Mouse (Mus musculus): ENCODE measurements around the gene Leng9.

Gene Leng9

DNA sequence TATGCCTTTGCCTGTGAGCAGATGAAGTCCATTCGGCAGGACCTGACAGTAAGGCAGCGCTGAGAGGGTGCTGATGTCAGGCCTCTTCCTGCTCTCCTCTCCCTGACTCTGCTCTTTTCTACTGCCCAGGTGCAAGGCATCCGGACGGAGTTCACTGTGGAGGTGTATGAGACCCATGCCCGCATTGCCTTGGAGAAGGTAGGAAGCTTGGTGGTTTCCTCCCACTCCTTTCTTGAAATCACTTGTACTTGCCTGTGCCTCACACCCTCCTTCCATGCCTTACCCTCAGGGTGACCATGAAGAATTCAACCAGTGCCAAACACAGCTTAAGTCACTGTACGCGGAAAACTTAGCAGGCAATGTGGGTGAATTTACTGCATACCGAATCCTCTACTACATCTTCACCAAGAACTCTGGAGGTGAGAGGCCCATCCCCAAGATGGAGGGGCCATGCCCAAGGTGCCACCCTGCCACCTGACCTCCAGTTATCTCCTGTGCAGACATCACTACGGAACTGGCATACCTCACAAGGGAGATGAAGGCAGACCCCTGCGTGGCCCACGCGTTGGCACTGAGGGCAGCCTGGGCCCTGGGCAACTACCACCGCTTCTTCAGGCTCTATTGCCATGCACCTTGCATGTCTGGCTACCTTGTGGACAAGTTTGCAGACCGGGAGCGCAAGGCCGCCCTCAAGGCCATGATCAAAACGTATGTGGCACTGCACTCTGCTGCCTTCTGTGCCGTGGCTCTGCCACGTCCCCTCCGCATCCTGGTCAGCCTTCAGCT, 5.2 kb downstream of the Leng9 start:
- no peak for DNase-seq (ENCODE audit: low spot score in 2 of 2)

DNA sequence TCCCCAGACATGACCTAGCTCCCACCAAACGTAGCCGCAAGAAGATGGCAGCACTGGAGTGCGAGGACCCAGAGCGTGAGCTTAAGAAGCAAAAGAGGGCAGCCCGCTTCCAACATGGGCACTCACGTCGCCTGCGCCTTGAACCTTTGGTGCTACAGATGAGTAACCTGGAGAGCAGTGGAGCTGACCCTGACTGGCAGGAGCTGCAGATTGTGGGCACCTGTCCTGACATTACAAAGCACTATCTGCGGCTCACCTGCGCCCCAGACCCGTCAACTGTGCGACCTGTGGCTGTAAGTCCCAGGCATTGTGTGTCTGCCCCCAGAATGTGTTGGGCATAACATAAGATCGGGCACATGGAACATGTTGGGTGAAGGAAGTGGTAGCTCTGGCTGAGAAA, 6.1 kb downstream of the Leng9 start:
- no peak for DNase-seq (ENCODE audit: low spot score in 2 of 2)

- no peak for DNase-seq (ENCODE audit: low spot score in 2 of 2)
These were observed 6.7 kb downstream of the Leng9 start for GRCm38 (mm10) chr7:4143506-4143905.

DNA sequence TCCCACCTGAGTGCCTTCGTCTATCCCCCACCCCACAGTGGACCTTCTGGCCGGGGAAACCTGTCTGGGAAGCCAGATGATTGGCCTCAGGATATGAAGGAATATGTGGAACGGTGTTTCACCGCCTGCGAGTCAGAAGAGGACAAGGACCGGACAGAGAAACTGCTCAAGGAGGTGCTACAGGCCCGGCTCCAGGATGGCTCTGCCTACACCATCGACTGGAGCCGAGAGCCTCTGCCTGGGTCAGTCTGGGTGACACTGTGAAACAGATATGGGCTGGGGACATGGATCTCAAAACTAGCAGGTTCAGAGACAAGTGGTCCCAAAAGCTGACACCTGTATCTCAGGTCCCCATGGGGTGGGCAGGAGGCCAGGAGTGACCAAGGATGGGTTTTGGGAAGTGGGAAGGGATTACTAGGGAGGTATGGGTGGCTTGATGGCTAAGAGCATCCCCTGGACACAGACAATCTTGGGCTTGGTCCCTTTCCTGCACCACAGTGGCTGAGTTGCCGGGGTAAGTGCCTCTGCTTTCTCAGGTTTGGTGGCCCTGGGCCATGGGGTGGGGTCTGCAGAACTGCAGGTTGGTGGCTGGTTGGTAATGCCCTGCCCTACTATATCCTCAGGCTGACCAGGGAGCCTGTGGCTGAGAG, 7.3 kb downstream of the Leng9 start:
- no peak for DNase-seq (ENCODE audit: low spot score in 2 of 2)

- DNase-seq (ENCODE audit: low spot score in 2 of 2): no peak
These were observed 8.4 kb downstream of the Leng9 start for GRCm38 (mm10) chr7:4141648-4142325.

- DNase-seq (ENCODE audit: low spot score in 2 of 2): no peak
These were observed 10.8 kb downstream of the Leng9 start for GRCm38 (mm10) chr7:4139391-4139790.

DNA sequence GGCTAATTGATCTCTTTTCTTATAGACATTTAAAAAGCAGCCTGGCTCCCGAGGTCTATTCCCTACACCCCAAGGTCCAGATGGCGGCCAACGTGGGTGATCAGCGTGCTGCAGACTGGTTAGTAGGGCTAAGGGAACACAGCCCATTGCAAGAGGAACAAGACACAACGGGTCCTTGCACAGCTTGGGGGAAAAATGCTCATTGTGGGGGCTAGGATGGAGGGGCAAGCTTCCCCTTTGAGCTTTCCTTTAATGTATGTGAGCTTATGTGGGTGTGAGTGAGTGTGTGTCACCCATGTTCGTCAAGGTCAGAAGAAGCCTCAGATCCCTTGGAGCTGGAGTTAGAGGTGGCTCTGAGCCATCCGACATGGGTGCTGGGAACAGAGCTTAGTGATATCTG, 11.5 kb downstream of the Leng9 start:
- DNase-seq (ENCODE audit: low spot score in 2 of 2): no peak

DNA sequence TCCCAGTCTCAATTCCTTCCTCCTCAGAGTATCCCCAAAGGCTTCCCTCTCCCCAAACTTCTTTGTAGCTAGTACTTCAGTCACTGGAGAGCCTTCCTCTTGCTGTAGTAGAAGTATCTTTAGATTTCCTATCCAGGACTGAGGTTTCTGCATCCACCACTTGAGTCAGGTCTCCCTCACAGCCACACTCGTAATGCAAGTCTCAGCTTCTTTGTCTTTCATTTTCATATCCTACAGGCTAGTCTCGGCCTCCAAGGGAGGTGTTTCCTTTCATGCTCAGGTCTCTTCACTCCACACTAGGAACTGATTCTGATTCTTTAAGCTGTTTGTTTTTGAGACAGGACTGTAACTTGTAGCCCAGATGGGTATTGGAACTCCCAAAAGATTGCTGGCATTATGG, 12.0 kb downstream of the Leng9 start:
- DNase-seq (ENCODE audit: low spot score in 2 of 2): no peak

GRCm38 (mm10) chr7:4137746-4138145, 12.4 kb downstream of the Leng9 start:
- no peak for DNase-seq (ENCODE audit: low spot score in 2 of 2)

DNA sequence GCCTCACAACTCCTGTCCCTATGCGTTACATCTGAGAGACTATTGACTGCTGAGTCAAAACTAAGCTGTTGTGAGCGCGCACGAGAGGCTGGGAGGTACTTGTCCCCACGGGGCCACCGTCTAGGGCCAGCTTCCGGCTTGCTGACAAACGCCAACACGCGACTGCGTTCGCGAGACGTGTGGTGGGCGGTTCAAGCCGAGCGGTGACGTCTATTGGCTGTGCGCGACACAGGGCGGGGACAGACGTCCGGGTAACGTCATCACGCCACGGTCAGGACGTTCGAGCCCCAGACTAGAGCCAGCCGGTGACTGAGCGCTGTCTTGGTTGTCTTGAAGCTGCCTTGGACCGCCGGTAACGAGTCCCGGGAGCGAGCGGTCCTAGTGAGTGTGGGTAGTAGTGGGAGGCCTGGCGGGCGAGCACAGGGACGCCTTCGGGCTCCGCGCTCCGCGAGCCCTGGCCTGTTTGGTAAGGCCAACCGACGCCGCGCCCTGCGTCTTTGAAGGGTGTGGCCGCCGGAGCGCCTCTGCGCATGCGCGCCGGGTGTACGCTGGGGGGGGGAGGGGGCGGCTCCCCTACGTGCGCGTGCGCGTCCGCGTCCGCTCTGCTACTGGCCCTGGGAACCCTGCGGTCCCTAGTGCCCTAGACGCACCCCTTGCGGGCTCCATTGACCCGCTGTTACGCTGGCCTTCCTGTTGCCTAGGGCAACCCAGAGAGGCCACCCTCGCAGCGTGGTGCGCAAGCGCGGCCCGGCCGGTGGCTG, 13.2 kb downstream of the Leng9 start, which contains the start of gene Leng8:
TSS of gene Leng8 (plus strand) at position 269 of the 761 bp plus-strand sequence.
- peak; percentile 98 to 99 for DNase-seq (ENCODE audit: low spot score in 2 of 2)

DNA sequence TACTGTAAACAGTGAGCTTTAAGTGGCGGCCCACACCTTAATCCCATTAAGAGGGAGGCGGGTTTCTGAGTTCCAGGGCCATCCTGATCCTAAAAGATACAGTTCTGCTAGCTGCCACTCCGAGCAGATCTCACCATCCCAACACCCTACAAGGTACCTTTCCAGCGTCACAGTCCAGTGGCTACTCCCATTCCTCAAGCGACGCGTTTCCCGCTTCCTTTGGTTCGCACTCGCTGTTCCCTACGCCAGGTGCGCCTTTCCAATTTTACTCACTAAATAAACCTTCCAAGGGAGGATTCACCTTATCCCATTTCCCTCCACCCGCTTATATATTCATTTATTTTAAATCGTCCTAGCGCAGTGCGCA, 13.8 kb downstream of the Leng9 start:
- peak in 1 of 2 experiments; percentile 44 for DNase-seq (ENCODE audit: low spot score in 2 of 2)

- no peak for DNase-seq (ENCODE audit: low spot score in 2 of 2)
These were observed 15.3 kb downstream of the Leng9 start for GRCm38 (mm10) chr7:4134911-4135310.

DNA sequence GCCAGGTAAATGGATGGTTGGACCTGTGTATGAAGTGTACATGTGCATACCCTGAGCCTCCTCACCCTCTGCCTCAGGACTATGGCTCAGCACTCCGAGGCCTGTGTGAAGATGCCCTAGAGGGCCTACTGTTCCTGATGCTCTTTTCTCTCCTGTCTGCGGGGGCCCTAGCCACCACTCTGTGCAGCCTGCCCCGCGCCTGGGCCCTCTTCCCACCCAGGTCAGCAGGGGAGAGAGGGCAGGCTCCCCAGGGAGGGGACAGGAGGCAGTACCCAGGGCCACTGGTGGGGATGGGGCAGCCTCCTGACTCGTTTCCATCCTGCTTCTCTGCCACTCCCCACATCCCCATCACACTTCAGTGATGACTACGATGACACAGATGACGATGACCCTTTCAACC, 17.2 kb downstream of the Leng9 start:
- DNase-seq (ENCODE audit: low spot score in 2 of 2): no peak

GRCm38 (mm10) chr7:4132581-4132980, 17.6 kb downstream of the Leng9 start:
- DNase-seq (ENCODE audit: low spot score in 2 of 2): no peak

- no peak for DNase-seq (ENCODE audit: low spot score in 2 of 2)
These were observed 18.2 kb downstream of the Leng9 start for GRCm38 (mm10) chr7:4131964-4132363.

GRCm38 (mm10) chr7:4130686-4131452, 19.3 kb downstream of the Leng9 start:
- peak; percentile 69 to 88 for DNase-seq (ENCODE audit: low spot score in 2 of 2)

- DNase-seq (ENCODE audit: low spot score in 2 of 2): no peak
These were observed 21.3 kb downstream of the Leng9 start for GRCm38 (mm10) chr7:4128860-4129259.

DNA sequence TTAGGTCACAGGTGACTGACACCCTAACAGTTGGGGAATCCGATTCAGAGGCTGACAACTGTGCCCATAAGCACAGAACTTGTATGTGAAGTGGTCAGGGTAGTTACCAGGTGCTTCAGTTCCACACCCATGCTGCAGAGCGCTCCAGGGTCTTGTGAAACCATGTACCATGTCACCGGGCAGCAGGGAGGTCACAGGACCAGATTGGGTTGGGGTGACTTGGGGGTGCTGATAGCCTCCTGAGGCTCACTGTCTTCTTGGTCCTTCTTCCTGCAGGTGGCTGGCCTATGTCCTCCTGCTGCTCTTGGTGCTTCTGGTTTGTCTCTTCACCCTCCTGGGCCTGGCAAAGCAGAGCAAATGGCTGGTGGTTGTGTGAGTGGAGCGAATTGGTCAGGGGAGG, 22.3 kb downstream of the Leng9 start:
- no peak for DNase-seq (ENCODE audit: low spot score in 2 of 2)

- no peak for DNase-seq (ENCODE audit: low spot score in 2 of 2)
These were observed 23.0 kb downstream of the Leng9 start for GRCm38 (mm10) chr7:4126992-4127785.

- DNase-seq (ENCODE audit: low spot score in 2 of 2): no peak
These were observed 24.9 kb downstream of the Leng9 start for GRCm38 (mm10) chr7:4125306-4125705.
